Mouse (Mus musculus) c-Kit-positive CD71-positive TER-119-positive erythroid progenitor cells, embryonic 14.5 days (primary cell): ENCODE results near the gene Ccdc63.
A peak's percentile ranks its signal among the peaks of the same experiment; 100 is the strongest.
"Not testable (repeated sequence)": the region's sequence is repeated elsewhere in the genome, so short reads cannot be mapped to it uniquely, and the experiment has no call there.

Experiments
- DNase-seq: peaks from one replicate; pipeline ENCODE4 v3.0.0-alpha.2; 2013; ENCODE audit warnings: low spot score

The Ccdc63 gene

DNA sequence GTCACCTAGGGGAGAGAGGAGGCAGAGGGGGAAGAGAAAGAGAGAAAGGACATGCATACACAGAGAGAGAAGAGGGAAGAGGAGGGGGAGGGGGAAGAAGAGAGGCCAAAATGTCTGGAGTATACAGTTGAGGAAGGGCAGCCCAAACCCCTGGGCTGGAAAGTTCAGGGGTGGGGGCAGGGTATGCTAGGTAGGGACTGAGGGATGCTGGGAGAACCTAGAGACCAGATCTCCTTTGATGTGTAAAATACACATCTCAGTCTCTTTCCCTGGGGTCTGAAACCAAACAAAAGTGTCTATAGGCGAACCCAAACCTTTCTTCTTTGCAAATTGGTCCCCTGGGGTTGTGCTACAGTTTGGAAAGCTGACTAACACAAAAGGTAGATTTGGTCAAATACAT is 7.5 kb upstream of the Ccdc63 start:
- no peak for DNase-seq

GRCm38 (mm10) chr5:122146609-122147008 is 6.0 kb upstream of the Ccdc63 start:
- DNase-seq: no peak

DNA sequence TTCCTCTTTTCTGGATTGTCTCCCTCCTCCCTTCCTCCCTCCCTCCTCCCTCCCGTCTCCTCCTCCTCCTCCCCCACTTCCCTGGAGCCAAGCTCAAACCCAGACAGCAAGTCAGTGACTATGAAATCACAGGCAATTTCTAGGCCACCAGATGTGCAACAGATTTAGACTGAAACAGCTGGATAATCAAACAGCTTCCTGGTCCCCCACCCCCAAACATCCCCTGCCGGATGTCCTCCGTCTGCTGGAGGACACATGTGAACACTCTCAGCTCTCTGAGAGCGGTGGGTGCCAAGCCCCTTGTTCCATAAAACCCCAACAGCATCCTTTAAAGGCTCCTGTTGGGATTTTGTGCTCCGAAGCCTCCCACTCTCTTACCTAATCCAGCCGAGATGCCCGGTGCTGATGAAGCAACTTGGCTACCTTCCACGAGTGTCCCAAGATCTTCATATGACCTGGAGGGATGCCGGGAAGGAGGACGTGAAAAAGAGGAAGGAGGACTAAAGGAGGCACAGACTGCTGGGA is 5.5 kb upstream of the Ccdc63 start:
- no peak for DNase-seq

GRCm38 (mm10) chr5:122145381-122146055 is 4.9 kb upstream of the Ccdc63 start:
- peak; percentile 57 for DNase-seq

GRCm38 (mm10) chr5:122144825-122145224 is 4.2 kb upstream of the Ccdc63 start:
- DNase-seq: no peak

DNA sequence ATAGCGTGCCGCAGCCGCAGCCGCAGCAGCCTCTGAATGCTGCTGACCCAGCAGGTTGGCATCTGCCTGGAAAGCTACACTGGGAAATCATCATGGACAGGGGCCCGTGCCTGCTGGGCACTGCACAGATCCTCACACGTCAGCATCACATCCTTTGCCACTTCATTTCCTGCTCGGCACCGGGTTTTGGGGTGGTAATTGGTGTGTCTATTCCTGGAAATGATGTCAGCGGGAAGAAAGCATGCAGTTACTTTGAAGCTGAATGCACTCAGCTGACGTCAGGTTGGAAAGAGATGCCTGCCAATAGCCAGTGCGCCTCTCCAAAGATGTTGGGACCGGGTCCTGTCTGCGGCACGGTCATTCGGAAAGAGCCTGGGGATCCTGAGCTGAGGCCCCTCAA is 2.9 kb upstream of the Ccdc63 start:
- DNase-seq: no peak

- DNase-seq: peak; percentile 57
Measured at GRCm38 (mm10) chr5:122142230-122142992, 1.8 kb upstream of the Ccdc63 start.

GRCm38 (mm10) chr5:122139771-122140170 is 852 bp downstream of the Ccdc63 start:
- not testable (repeated sequence) for DNase-seq

DNA sequence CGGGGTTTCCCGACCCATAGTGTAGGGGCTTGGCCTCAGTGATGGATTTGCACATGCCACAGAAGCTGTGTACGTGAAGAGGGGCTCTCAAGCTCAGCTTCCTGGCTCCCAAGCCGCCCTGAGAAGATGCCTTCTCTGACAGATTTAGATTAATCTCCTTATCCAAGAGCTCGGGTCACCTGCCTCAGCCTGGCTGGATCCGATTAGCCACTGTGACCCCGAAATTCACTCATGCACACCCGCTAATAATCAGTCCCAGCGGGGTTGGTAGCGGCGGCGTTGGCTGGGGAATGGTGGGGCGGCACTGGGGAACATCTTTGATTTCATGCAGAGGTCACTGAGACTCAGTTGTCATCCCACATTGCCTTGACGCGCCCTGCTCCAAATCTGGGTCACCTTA is 1.8 kb downstream of the Ccdc63 start:
- no peak for DNase-seq

GRCm38 (mm10) chr5:122136508-122137408 is 3.9 kb downstream of the Ccdc63 start:
- DNase-seq: peak; percentile 50

DNA sequence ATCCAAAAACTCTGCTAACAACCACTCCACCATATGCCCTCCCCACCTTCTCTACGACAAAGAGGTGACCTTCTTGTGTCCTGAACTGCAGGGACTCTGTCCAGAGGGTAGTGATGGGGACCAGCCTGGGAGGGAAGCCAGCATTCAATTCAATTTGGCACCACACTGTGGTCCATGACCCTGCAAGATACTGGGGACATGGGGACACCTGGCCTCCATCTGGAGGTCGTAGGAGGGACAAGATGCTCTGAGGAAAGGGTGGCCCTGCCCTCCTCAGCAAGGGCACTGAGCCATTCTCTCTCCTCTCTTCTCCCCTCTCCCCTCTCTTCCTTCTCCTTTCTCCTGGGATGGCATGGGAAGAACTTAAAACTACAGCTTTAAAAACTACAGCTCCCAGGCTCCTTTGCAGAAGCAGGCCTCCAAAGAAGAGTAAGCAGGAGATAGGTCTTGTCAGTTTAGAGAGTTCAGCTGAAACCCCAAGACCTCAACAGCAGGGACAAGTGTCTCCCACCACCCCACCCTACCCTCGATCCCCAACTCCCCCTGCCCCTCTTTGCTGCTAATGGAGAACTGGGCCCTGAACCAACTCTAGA is 5.2 kb downstream of the Ccdc63 start:
- no peak for DNase-seq

DNA sequence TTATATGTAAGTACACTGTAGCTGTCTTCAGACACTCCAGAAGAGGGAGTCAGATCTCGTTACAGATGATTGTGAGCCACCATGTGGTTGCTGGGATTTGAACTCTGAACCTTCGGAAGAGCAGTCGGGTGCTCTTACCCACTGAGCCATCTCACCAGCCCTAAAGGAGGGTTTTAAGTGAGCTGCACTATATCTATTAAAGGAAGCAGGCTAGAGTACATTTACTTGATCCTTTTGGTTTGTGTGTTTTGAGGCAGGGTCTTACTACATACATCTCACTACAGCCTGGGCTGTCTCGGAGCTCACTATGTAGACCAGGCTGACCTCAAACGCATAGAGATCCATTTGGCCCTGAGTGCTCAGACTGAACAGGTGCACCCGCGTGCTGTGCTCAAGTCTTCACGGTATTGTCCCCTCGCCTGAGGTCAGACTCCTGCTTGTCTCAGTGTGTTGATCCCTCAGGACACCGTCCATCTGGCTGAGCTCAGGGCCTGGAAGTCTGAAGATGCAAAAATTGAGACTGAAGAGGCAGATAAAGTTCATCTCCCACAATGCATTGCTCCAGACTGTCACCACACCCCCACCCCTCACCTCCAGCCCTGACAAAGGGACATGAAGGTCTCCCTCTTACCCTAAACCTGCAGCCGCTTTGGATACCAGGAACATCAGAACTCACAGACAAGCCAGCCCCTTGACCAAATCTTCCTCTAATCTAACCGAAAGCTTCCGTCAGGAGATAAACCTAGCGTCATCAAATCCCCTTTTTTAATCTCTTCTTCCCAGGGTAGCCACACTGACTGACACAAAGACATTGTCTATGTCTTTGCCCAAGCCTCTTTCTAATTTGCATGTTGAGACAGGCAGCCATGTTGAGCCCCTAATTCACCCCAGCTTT is 6.0 kb downstream of the Ccdc63 start:
- no peak for DNase-seq

- peak; percentile 23 for DNase-seq
Measured at GRCm38 (mm10) chr5:122133050-122133389, 7.6 kb downstream of the Ccdc63 start.

DNA sequence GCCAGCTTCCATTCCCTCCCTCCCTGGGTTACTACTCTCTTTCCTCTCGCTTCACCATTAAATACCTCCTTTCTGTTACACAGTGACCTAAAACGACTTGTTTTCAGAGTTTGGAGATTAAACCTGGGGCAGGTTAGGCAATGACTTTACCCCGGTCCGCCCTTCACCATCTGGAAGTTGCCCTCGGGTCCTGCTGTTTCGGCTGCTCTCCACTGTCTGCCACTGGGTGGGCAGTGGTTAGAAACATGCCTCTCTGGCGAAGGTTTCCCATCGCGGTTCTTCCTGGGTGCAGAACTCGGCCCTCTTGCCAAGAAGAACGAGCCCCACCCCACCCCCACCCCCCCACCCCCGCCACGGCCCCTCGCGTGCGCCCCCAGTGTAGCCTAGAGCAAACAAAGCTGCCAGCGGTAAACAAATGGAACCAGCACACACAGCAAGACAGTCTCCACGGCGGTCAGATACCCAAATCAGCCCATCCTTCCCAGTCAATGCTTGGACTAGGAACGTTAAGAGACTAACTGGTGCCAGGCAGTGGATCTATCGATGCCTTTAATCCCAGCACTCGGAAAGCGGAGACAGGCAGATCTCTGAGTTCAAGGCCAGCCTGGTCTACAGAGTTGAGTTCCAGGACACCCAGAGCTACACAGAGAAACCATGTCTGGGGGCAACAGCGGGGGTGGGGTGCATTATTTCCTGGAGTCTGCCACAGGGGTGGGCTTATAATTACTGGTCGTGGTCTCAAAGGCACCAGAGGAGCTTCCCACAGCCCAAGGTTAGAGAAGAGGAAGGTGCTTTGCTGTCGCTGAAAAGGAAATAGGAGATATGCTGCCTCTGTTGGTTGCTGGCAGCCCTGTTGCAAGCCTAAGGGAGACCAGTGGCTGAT is 8.2 kb downstream of the Ccdc63 start:
- DNase-seq: no peak

DNA sequence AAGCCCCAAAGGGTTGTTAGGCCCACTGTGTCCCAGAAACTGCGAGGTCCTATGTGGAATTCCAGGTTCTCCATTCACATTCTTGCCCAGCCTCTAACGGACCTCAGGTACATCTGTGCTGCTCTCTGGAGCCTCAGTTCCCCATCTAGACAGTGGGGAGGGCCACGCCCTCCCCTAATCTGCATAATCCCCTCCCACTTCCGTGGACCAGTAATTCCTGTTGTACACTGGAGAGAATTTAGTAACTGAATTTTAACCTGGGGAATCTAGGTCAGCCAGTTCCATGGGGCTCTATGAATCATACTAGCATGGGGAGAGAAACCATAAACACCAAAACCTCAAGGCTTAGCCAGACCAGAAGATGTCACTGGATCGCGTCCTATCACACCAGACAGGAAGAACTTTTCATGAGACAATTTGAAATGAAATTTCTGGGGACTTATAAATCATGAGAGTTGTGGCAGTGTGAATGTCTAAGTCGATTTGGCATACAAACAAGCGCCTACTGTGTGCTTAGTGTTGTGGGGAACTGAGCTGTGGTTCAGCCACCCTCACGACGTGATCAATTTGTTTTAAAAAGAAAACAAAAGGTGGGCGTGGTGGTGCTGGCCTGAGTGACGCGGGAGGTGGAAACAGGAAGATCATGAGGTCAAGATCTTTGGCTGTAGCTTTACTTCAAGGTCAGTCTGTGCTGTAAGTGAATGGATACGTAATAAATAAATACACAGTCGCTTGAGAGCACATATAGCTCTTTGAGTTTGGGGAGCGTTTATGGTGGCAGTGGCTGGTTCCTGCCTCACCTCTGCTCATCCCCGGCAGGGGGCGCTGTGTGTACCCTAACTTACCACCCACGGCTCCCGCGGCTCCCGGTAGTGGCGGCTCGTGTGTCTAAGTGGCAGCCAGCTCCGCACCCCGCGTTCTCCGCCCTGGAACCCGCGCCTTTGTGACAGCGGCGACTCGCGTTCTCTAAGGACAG is 9.3 kb downstream of the Ccdc63 start:
- DNase-seq: peak; percentile 88

DNA sequence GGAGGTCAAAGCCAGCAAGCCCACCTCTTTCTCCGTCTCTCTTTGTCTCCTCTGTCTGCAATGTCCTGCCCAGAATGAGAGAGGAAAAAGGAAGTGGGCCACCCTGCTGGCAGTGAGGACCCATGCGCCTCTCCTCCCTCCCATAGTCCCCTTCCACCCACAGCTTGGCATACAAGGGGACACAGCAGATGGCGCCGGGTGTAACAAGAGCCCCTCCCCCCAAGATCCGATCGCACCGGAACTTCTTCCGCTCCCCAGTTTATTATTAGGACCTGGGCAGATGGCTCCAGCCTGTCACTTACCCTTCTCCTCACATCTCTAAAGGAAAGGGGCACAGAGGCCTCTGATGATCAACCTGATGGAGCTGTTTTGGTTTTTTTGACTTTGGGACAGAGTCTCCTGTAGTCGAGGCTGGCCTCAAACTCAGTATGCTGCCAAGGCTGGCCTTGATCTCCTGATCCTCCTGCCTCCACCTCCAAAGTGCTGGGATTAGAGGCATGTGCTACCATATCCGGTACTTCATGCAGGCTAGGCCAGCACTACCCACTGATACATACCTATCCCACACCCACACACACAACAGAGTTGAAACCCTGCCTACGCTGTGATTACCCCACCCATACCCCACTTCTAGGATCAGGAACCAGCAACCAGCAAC is 10.2 kb downstream of the Ccdc63 start:
- DNase-seq: no peak

DNA sequence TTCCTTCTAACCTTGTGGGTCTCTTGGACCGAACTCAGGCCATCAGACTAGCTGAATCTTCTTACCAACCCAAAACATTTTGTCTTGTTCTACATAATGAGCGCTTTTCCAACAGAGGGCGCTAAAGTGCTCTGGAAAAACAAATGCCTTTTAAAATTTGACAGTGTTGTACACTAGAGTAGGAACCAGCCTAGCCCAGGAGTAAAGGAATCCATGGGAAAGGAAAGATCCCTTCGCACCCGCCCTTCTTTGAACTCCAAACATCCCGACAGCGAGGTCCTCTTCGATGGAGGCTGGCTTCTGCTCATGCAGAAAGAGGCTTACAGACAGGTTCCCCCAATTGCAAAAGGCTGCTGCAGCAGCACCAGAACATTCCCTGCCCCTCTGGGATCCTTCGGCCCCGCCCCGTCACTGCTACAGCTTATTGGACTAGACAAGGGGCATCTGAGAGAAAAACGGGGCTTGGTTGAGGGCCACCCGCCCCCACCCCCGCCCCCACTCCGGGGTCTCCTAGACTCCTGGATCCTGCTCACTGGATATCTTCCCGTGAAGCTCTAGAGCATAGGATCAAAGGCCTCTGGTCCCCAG is 11.5 kb downstream of the Ccdc63 start:
- DNase-seq: peak; percentile 74

DNA sequence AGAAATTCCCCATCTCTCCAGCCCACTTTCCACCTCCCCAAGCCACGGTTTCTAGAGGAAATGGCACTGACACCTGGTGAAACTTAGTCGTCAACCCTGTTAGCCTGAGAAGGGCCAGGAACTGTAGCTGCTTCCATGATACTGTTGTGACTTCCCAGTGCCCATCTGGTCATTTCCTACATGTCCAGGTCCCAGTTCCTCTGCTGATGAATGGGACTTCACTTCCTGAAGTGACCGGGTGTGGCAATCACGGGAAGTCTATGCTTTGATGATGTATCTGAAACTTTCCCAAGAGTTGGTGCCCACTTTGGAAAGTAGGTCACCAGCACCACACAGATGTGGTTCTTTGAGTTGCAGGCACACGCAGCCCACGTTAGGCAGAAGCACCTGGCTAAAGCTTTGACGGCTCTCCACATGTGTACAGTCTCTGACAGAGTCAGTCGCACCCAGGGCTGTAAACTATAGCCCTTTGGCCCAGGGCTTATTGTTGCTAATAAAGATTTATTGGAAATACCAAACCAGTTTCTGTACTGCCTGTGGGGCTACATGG is 15.3 kb downstream of the Ccdc63 start:
- no peak for DNase-seq
